Mouse (Mus musculus) hindbrain, embryonic 13.5 days (tissue): ENCODE data around the gene Hmg20a. TPM values are rescaled to one million over a fixed set of nuclear protein-coding genes. Genes with fewer than 3 reads are reported as not detected.

Source experiments
- ATAC-seq: fragments of 200-750 bp; cut with Nextera tagmentation; 2 replicates; pipeline ENCODE4 v1.8.0; 2017; ENCODE audit warnings: moderate TSS enrichment; ENCODE audit not compliant: low FRiP score
- H3K27ac ChIP-seq: fragments of 300-500 bp; sonication (generic); 2 replicates; pipeline ENCODE4 v1.5.1; 2015; ENCODE audit warnings: inconsistent platforms, mild to moderate bottlenecking, moderate library complexity
- H3K27me3 ChIP-seq: fragments of 300-500 bp; sonication (generic); 2 replicates; pipeline ENCODE4 v1.6.1; 2015; ENCODE audit warnings: mild to moderate bottlenecking, inconsistent platforms
- H3K36me3 ChIP-seq: fragments of 300-500 bp; sonication (generic); 2 replicates; pipeline ENCODE4 v1.6.1; 2015; ENCODE audit warnings: mild to moderate bottlenecking, inconsistent platforms
- H3K4me1 ChIP-seq: fragments of 300-500 bp; sonication (generic); replicated peaks from 2 replicates; pipeline ENCODE4 v1.6.1; 2015; ENCODE audit warnings: inconsistent platforms
- H3K4me2 ChIP-seq: fragments of 300-500 bp; sonication (generic); 2 replicates; pipeline ENCODE4 v1.6.1; 2015; ENCODE audit warnings: inconsistent platforms, mild to moderate bottlenecking, moderate library complexity
- H3K4me3 ChIP-seq: fragments of 300-500 bp; sonication (generic); 2 replicates; pipeline ENCODE4 v1.5.1; 2015; ENCODE audit warnings: mild to moderate bottlenecking, inconsistent platforms
- H3K9ac ChIP-seq: fragments of 300-500 bp; sonication (generic); 2 replicates; pipeline ENCODE4 v1.6.1; 2015; ENCODE audit warnings: mild to moderate bottlenecking, inconsistent platforms
- H3K9me3 ChIP-seq: fragments of 300-500 bp; sonication (generic); 2 replicates; pipeline ENCODE4 v1.6.1; 2016; ENCODE audit warnings: inconsistent platforms
- WGBS: fragments of 180-500 bp; shearing (Covaris S2); methylation state at CpG from one replicate; pipeline ENCODE4 v1.1.7; 2015; 5-methylcytosine and 5-hydroxymethylcytosine counted together
- polyA plus RNA-seq: library from polyadenylated mRNA; unstranded; fragments of >200 nt; fragmentation: Nextera tagmentation; extraction: Ambion mirVana; gene quantifications from 2 replicates; pipeline ENCODE4 v1.2.1, GENCODE M21; 2015

Hmg20a gene
- polyA plus RNA-seq, 1 experiment from 2014 or later = 81.9 TPM

GRCm38 (mm10) chr9:56501721-56502542 is 83.5 kb downstream of the Hmg20a start:
- peaks cover 59% of the 10 kb centered on the region for H3K4me1 ChIP-seq
- H3K4me2 ChIP-seq = peak overlapping the region; percentile 21; the same call in 1 of the 2 replicates
- H3K9ac ChIP-seq = peak overlapping the region; percentile 13; the same call in 1 of the 2 replicates
- H3K36me3 ChIP-seq = peaks cover under 1% of the 10 kb centered on the region; the same call in 1 of the 2 replicates
- H3K27me3 ChIP-seq = no peaks in the 10 kb centered on the region
- no peaks in the 10 kb centered on the region for H3K9me3 ChIP-seq
- 48% methylated on average over 10 of the region's 10 CpGs for WGBS
- ATAC-seq = no peak
- H3K4me3 ChIP-seq = no peak overlapping the region
- H3K27ac ChIP-seq = peak overlapping the region; percentile 70

- H3K27ac ChIP-seq = peak overlapping the region; percentile 70
- H3K9me3 ChIP-seq = no peaks in the 10 kb centered on the region
- peak overlapping the region; percentile 13; the same call in 1 of the 2 replicates for H3K9ac ChIP-seq
- 35% methylated on average over 8 of the region's 8 CpGs for WGBS
- H3K4me1 ChIP-seq = peaks cover 65% of the 10 kb centered on the region
- H3K4me3 ChIP-seq = no peak overlapping the region
- no peak for ATAC-seq
- H3K27me3 ChIP-seq = no peaks in the 10 kb centered on the region
- H3K36me3 ChIP-seq = no peaks in the 10 kb centered on the region
- peak overlapping the region; percentile 21; the same call in 1 of the 2 replicates for H3K4me2 ChIP-seq
Measured at GRCm38 (mm10) chr9:56502543-56502971, 84.1 kb downstream of the Hmg20a start.

DNA sequence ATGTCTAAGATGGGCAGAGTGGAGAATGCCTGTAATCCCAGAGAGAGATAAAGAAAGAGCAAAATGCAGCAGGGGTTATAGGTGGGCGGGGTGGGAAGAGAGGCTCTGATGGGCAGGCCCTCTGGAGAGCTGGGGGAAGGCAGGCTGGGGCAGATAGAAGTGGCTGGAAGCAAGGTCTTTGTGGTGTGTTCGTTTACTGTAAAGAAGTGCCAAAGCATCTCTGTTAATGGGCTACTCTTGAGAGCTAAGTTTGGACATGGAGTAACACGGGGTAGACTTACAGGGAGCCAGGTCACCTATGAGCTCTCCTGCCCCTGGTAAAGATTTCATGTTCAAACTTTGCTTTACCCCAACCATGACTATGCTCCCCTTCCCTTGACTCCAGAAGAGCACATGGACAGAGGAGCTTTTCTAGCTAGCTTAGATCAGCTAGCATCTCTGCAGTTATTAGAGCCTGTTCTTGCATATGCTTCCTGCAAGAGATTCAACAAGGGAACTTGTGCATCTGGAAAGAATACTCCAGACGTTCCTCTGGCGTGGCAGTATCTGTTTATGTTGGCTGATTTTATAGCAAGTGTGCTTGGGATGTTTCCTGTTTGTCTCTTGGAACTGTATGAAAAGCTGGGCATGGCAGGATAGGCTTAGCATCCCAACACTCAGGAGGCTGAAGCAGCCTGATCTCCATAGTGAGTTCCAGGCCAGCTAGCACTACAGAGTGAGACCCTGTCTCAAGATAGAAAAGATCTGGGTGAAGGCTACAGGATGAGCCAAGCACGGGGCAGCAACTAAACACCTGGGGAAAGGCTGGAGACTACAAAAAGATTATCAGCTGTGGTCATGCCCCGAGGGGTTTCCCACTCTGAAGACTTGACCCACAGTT is 85.5 kb downstream of the Hmg20a start:
- Histone ChIP-seq H3K36me3 (no peaks in the 10 kb centered on the region), H3K9ac (no peak overlapping the region), H3K9me3 (no peaks in the 10 kb centered on the region), H3K27me3 (no peaks in the 10 kb centered on the region), H3K4me1 (peaks cover 64% of the 10 kb centered on the region), H3K27ac (peak overlapping the region; percentile 12; the same call in 1 of the 2 replicates), H3K4me3 (no peak overlapping the region), H3K4me2 (no peak overlapping the region)
- no peak for ATAC-seq
- 72% methylated on average over 7 of the region's 7 CpGs for WGBS

DNA sequence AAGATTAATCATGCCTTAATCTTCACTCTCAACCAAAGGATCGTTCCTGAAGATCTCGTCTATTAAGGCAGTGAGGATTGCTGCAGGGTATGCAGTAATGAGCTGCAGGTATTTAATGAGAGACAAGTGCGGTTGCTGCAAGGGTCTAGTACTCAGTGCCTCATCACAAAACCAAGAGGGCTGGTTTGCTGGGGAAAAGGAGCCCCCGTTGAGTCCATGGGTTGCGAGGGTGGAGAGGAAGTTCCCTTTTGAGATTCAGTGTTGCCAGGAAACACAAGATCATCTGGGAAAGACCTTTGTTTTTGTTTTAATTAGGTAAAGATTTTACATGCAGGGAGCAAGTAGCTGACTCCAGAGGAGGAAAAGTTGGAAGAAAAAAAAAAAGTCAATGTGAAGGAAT is 86.1 kb downstream of the Hmg20a start:
- Histone ChIP-seq H3K27ac (peak overlapping the region; percentile 12), H3K4me2 (no peak overlapping the region), H3K9me3 (no peaks in the 10 kb centered on the region), H3K4me1 (peaks cover 64% of the 10 kb centered on the region), H3K9ac (no peak overlapping the region), H3K36me3 (no peaks in the 10 kb centered on the region), H3K27me3 (no peaks in the 10 kb centered on the region), H3K4me3 (no peak overlapping the region)
- ATAC-seq = no peak
- 50% methylated on average over 5 of the region's 5 CpGs for WGBS

- ATAC-seq = no peak
- Histone ChIP-seq H3K4me2 (peak overlapping the region; percentile 56), H3K9me3 (no peaks in the 10 kb centered on the region), H3K36me3 (no peaks in the 10 kb centered on the region), H3K4me1 (peaks cover 64% of the 10 kb centered on the region), H3K4me3 (no peak overlapping the region), H3K27me3 (no peaks in the 10 kb centered on the region), H3K27ac (peak overlapping the region; percentile 95), H3K9ac (peak overlapping the region; percentile 67; the same call in 1 of the 2 replicates)
- 62% methylated on average over 9 of the region's 9 CpGs for WGBS
Measured at GRCm38 (mm10) chr9:56505083-56505792, 86.8 kb downstream of the Hmg20a start.

- peak overlapping the region; percentile 31 for H3K4me3 ChIP-seq
- H3K4me1 ChIP-seq = peaks cover 64% of the 10 kb centered on the region
- H3K27me3 ChIP-seq = no peaks in the 10 kb centered on the region
- no peaks in the 10 kb centered on the region for H3K36me3 ChIP-seq
- peak overlapping the region; percentile 95 for H3K27ac ChIP-seq
- H3K4me2 ChIP-seq = peak overlapping the region; percentile 56
- WGBS = under 1% methylated on average over 31 of the region's 31 CpGs
- peak; percentile 90 for ATAC-seq
- H3K9me3 ChIP-seq = no peaks in the 10 kb centered on the region
- H3K9ac ChIP-seq = peak overlapping the region; percentile 67
Measured at GRCm38 (mm10) chr9:56505793-56506755, 87.7 kb downstream of the Hmg20a start.

DNA sequence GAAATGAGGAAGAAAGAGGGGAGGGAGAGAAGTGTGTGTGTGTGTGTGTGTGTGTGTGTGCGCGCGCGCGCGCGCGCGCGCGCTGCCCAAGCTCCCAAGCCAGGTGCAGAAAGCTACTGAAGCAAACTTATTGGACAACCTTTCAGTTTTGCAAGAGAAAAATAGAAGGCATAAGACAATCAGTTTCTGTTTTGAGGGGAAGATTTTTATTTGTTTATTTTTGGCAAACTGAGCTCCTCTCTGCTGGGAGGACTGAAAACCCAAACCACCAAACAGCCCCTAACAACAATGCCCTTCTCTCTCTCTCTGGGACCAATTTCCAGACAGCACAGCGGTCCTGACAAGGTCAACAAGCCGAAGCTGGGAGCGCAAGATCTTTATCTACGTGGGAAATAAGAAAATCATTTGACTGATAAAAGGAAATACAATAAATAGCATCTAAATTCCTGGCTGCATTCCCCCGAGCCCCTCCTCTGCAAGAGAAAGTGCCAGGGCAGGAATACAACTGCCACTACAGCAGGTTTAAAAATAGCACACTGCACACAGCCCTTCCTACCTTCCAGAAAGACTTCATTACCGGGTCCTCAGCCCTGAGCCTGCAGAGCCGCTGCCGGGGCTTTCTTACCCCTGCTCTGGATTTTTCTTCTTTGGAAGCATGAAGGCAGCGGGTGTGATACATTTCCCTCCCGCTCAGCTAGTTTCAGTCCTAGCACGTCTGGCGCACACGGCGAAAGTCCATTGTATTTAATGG is 88.7 kb downstream of the Hmg20a start:
- Histone ChIP-seq H3K9ac (peak overlapping the region; percentile 67), H3K27me3 (no peaks in the 10 kb centered on the region), H3K9me3 (no peaks in the 10 kb centered on the region), H3K4me3 (peak overlapping the region; percentile 31), H3K27ac (peak overlapping the region; percentile 95), H3K4me1 (peaks cover 54% of the 10 kb centered on the region), H3K36me3 (no peaks in the 10 kb centered on the region), H3K4me2 (peak overlapping the region; percentile 56)
- 11% methylated on average over 25 of the region's 25 CpGs for WGBS
- ATAC-seq = 0 out of 2 replicates have a peak, but pooled peaks have one; percentile 8

- H3K9ac ChIP-seq = peak overlapping the region; percentile 67; the same call in 1 of the 2 replicates
- H3K27ac ChIP-seq = peak overlapping the region; percentile 95
- no peaks in the 10 kb centered on the region for H3K9me3 ChIP-seq
- peak overlapping the region; percentile 31 for H3K4me3 ChIP-seq
- H3K27me3 ChIP-seq = no peaks in the 10 kb centered on the region
- 54% methylated on average over 4 of the region's 4 CpGs for WGBS
- H3K36me3 ChIP-seq = no peaks in the 10 kb centered on the region
- H3K4me1 ChIP-seq = peaks cover 48% of the 10 kb centered on the region
- peak overlapping the region; percentile 56 for H3K4me2 ChIP-seq
- ATAC-seq = no peak
Measured at GRCm38 (mm10) chr9:56507682-56508061, 89.3 kb downstream of the Hmg20a start.

- H3K27me3 ChIP-seq = no peaks in the 10 kb centered on the region
- ATAC-seq = no peak
- no peak overlapping the region for H3K4me2 ChIP-seq
- H3K27ac ChIP-seq = no peak overlapping the region
- H3K4me1 ChIP-seq = peaks cover 36% of the 10 kb centered on the region
- no peak overlapping the region for H3K9ac ChIP-seq
- H3K36me3 ChIP-seq = no peaks in the 10 kb centered on the region
- H3K9me3 ChIP-seq = no peaks in the 10 kb centered on the region
- no peak overlapping the region for H3K4me3 ChIP-seq
- WGBS = 71% methylated on average over 11 of the region's 11 CpGs
Measured at GRCm38 (mm10) chr9:56508835-56509451, 90.5 kb downstream of the Hmg20a start.

DNA sequence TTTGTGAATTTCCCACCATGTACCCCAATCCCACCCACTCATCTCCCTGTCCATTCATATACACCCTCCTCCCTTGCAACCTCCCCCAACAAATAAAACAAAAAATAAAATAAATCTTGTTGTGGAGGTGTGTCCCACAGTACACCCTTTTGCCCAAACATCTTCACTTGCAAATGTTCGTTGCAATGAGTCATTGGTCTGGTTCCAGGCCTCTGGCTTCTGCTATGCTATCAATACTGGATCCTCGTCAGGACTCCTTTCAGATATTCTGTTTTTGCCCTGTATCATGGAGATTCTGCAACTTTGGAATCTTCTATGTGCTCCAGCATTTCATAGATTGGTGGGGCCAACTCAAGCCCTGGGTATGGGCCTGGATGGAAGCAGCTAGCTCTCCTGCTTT is 91.9 kb downstream of the Hmg20a start:
- Histone ChIP-seq H3K4me1 (peaks cover 26% of the 10 kb centered on the region), H3K9ac (no peak overlapping the region), H3K9me3 (no peaks in the 10 kb centered on the region), H3K27me3 (no peaks in the 10 kb centered on the region), H3K27ac (no peak overlapping the region), H3K36me3 (no peaks in the 10 kb centered on the region), H3K4me2 (no peak overlapping the region), H3K4me3 (no peak overlapping the region)
- ATAC-seq = no peak
- 93% methylated on average over 2 of the region's 2 CpGs for WGBS
